Mouse (Mus musculus) cortical plate, adult 2 months (tissue): Measurements from ENCODE around the gene Hoxa1. TPM values are rescaled to one million over a fixed set of nuclear protein-coding genes. Genes with fewer than 3 reads are reported as not detected.

Experiments used
- H3K27ac ChIP-seq: fragments of 200-500 bp; 2 replicates; pipeline ENCODE4 v1.5.1; 2012; ENCODE audit warnings: low read length, control low read depth, inconsistent platforms; ENCODE audit not compliant: insufficient read depth
- H3K4me1 ChIP-seq: fragments of 200-500 bp; 2 replicates; pipeline ENCODE4 v1.6.1; 2011; ENCODE audit warnings: low read length; ENCODE audit not compliant: control insufficient read depth, insufficient read depth
- H3K4me3 ChIP-seq: fragments of 200-500 bp; 2 replicates; pipeline ENCODE4 v1.5.1; 2011; ENCODE audit warnings: mild to moderate bottlenecking, low read length, control low read depth; ENCODE audit not compliant: insufficient read depth
- CTCF ChIP-seq: fragments of 200-500 bp; IDR thresholded peaks from 2 replicates; pipeline ENCODE4 v1.5.1; 2011; ENCODE audit warnings: mild to moderate bottlenecking, control low read depth, low read length; ENCODE audit not compliant: insufficient read depth; ENCODE audit errors: extremely low read depth
- POLR2A ChIP-seq: fragments of 200-500 bp; IDR thresholded peaks from 2 replicates; pipeline ENCODE4 v1.6.1; 2011; ENCODE audit warnings: mild to moderate bottlenecking, low read length, control low read depth; ENCODE audit not compliant: insufficient read depth; ENCODE audit errors: extremely low read depth
- polyA plus RNA-seq: library from polyadenylated mRNA; depleted of rRNA; stranded (reverse); fragments of >200 nt; gene quantifications from 2 replicates; pipeline ENCODE4 v1.2.3, GENCODE M21; 2012

The Hoxa1 gene
- polyA plus RNA-seq, 1 experiment = not detected

GRCm38 (mm10) chr6:52171331-52171730 is 13.2 kb upstream of the Hoxa1 start:
- Histone ChIP-seq H3K4me1 (no peaks in the 10 kb centered on the region), H3K4me3 (no peak overlapping the region), H3K27ac (no peak overlapping the region)
- TF ChIP-seq CTCF (no peak), POLR2A (no peak)

- H3K4me1 ChIP-seq = no peaks in the 10 kb centered on the region
- TF ChIP-seq CTCF (no peak), POLR2A (no peak)
- H3K27ac ChIP-seq = no peak overlapping the region
- no peak overlapping the region for H3K4me3 ChIP-seq
Observed at GRCm38 (mm10) chr6:52170898-52171223, 12.7 kb upstream of the Hoxa1 start.

- no peaks in the 10 kb centered on the region for H3K4me1 ChIP-seq
- no peak for TF ChIP-seq POLR2A
- no peak for TF ChIP-seq CTCF
- no peak overlapping the region for H3K27ac ChIP-seq
- no peak overlapping the region for H3K4me3 ChIP-seq
Observed at GRCm38 (mm10) chr6:52170166-52170897, 12.2 kb upstream of the Hoxa1 start.

GRCm38 (mm10) chr6:52169499-52170165 is 11.5 kb upstream of the Hoxa1 start:
- H3K27ac ChIP-seq = no peak overlapping the region
- H3K4me3 ChIP-seq = no peak overlapping the region
- H3K4me1 ChIP-seq = no peaks in the 10 kb centered on the region
- no peak for TF ChIP-seq POLR2A
- no peak for TF ChIP-seq CTCF

- Histone ChIP-seq H3K4me3 (no peak overlapping the region), H3K27ac (no peak overlapping the region), H3K4me1 (no peaks in the 10 kb centered on the region)
- no peak for TF ChIP-seq CTCF
- no peak for TF ChIP-seq POLR2A
Observed at GRCm38 (mm10) chr6:52168191-52169055, 10.3 kb upstream of the Hoxa1 start.

- TF ChIP-seq CTCF = no peak
- TF ChIP-seq POLR2A = no peak
- no peak overlapping the region for H3K27ac ChIP-seq
- H3K4me3 ChIP-seq = no peak overlapping the region
Observed at GRCm38 (mm10) chr6:52167736-52168161, 9.6 kb upstream of the Hoxa1 start.

GRCm38 (mm10) chr6:52167176-52167575 is 9.1 kb upstream of the Hoxa1 start:
- Histone ChIP-seq H3K4me1 (no peaks in the 10 kb centered on the region), H3K27ac (no peak overlapping the region), H3K4me3 (no peak overlapping the region)
- TF ChIP-seq CTCF = no peak
- no peak for TF ChIP-seq POLR2A

More at GRCm38 (mm10) chr6:52167736-52168161, 9.6 kb upstream of the Hoxa1 start:
- H3K4me1 ChIP-seq = no peaks in the 10 kb centered on the region

GRCm38 (mm10) chr6:52166431-52167077 is 8.4 kb upstream of the Hoxa1 start:
- Histone ChIP-seq H3K4me3 (no peak overlapping the region), H3K4me1 (no peaks in the 10 kb centered on the region), H3K27ac (no peak overlapping the region)
- TF ChIP-seq POLR2A = no peak
- no peak for TF ChIP-seq CTCF

GRCm38 (mm10) chr6:52165441-52166370 is 7.6 kb upstream of the Hoxa1 start:
- Histone ChIP-seq H3K27ac (no peak overlapping the region), H3K4me1 (no peaks in the 10 kb centered on the region), H3K4me3 (no peak overlapping the region)
- TF ChIP-seq CTCF (no peak), POLR2A (no peak)
